Mouse (Mus musculus) telencephalon, adult 2 months (tissue): ENCODE measurements around the gene Abcg1.

ENCODE experiments used
- DNase-seq: peaks from one replicate; pipeline ENCODE4 v3.0.0-alpha.2; 2011; ENCODE audit warnings: low read depth, low spot score

Gene Abcg1

GRCm38 (mm10) chr17:31078581-31078980, 21.1 kb downstream of the Abcg1 start:
- no peak for DNase-seq

GRCm38 (mm10) chr17:31079078-31079840, 21.8 kb downstream of the Abcg1 start:
- no peak for DNase-seq

GRCm38 (mm10) chr17:31082296-31083078, 25.0 kb downstream of the Abcg1 start:
- DNase-seq: no peak

- no peak for DNase-seq
Observed at GRCm38 (mm10) chr17:31085519-31085918, 28.0 kb downstream of the Abcg1 start.

DNA sequence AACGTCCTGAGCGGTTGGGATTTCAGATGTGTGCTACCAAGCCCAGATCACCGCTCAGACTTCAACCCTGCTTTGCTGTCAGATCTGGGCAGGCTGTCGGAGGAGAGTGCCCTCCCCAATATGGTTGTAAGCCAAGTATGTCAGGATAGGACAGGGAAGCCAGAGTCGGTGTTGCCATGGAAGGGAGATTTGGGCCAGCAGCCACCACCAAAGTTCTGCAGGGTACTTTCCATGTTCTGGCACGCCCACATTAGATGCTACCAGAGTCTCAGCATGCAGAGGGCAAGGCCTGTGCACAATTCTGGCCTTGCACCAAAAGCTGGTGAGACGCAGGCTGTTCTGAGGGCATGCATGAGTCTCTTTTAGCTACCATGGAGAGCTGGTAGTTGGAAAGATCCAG, 28.7 kb downstream of the Abcg1 start:
- DNase-seq: no peak

DNA sequence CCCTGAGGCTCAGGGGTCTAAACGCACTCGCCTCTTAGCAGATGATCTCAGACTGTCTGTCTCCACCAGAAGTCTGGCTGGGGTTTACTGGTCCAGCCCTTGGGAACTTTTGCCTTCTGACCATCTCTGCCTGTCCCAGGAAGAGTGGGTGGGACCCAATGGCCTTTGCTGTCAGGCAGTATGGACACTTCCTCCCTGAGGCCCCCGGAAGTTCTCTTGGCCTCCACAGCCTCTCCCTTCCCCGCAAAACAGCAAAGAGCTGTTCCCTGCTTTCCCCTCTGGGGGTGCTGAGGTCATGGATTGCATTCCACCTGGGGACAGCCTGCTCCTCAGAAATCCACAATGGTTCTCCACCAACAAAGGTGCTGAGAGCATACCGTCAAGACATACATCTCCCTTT, 31.2 kb downstream of the Abcg1 start:
- no peak for DNase-seq

- no peak for DNase-seq
Observed at GRCm38 (mm10) chr17:31089848-31090247, 32.4 kb downstream of the Abcg1 start.

DNA sequence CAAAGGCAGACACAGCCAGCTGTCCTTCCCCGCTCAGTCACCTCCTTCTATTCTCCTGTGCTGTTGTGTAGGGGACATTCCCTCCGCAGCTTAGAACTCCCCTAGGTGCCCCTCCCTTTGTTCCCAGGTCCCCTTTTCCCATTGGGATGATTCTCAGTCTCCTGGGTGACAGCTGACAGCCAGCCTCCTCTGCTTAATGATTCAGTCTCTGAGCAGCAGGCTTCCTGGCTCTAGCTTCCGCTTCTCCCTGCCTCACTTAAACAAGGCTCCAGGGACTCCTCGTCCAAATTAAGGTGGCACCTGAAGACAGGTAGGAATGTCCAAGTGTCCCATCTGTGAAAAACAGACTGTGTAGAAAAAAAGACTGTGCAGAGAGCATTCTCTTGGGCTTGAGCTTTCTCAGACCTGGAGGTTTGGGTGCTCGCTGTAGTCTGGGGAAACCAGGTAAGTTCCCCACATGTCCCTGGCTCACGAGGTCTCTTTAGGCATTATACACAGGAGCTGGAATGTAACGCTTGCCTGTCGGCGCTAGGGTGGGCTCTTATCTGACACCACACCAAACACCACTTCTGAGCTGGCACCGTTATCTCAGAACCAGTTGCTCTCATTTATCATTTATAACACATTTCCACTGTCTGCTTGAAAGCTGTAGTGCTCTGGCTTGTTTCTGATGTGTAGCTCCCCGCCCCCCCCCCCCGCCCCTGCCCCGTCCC, 33.7 kb downstream of the Abcg1 start:
- no peak for DNase-seq

DNA sequence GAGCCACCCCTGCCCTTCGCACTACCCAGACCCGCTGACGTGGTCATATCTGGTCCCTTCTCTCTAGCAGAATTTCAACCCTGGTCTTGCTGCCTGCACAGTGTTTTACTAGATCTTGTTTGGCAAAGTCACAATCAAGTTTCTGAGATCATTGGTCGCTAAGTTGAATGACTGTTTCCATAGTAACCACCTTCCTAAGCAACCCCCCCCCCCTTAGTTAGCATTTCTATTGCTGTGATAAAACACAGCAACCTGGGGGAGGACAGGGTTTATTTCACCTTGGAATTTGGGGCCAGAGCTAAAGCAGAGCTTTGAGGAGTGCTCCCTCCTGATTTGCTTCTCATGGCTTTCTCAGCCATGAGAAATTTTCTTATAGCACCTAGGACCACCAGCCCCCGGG, 37.3 kb downstream of the Abcg1 start:
- no peak for DNase-seq

DNA sequence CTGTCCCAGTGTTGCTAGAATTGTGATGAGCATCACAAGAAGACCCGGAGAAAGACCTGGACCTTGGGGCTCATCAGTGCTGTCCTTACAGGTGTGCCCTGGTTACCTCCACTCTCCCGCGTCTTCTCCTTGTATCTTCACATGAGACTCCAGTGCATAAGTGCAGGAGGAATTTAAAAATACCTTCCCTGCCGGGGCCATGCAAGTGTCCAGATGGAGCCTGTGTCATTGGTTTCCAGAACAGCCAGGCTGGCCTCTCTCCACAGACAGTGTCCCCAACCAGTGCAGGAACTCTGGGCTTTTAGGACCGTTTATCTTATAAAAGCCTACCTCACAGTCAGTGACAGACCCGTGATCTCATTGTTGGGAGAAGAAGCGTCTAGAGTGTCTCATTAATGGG, 38.1 kb downstream of the Abcg1 start:
- no peak for DNase-seq

DNA sequence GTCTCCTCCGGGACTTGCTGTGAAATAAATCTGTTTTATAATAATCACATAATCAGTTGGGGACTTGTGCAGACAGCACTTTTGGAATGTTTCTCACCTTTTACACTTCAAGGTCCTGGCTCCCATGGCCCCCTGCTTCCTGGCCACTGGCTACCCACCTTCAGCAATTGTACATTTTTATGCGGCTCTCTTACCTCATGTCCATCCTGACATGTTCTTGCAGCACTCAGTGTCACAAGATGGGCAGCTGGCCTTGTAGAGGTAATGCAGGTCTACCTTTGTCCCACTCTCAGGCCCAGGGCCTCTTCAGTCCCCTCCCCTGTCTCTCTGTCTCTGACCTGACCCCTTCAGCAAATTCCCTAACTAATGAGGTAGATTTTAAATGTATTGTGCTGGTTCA, 39.4 kb downstream of the Abcg1 start:
- no peak for DNase-seq

DNA sequence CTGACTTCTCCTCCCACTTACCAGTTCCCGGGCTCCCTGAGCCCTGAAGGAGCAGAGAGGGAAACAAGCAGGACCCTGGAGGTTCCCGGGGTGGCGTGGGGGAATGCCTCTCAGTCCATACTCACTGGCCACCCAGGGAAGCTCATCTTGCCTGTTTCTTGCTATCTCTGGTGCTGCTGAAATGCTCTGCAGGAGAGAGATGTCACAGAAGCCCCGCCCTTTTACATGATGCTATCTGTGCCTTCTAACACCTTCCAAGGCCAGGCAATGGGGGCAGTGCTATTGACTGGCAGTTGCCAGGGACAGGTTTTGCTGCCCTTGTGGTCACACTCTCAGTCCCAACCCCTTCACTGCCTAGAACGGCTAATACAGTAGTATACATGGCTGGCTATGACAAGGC, 41.3 kb downstream of the Abcg1 start:
- DNase-seq: no peak

DNA sequence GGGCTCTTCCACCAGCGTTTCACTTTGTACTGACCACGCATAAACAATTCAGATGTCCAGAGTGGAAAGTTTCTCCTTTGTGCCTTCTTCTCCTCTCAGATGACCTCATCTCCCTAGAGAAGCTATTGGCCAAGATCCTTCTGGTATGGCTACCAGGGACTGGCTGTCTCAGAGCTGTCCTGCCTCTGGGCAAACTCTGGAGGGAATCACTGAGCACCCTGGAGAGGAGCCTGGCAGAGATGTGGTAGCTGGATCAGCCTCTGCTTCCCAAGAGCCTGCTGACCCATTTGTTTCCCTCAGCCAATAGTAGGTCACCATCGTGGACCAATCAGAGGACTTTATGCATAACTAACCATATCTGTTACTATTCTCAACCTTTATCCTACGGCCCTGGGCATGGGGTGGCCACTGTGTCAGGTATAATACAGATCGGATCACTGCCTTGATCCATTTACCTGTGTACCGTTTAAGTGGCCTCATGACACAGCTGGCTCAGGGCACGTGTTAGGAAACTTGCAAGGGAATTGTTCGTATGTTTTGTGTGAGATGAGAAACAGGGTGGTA, 45.6 kb downstream of the Abcg1 start:
- DNase-seq: no peak

DNA sequence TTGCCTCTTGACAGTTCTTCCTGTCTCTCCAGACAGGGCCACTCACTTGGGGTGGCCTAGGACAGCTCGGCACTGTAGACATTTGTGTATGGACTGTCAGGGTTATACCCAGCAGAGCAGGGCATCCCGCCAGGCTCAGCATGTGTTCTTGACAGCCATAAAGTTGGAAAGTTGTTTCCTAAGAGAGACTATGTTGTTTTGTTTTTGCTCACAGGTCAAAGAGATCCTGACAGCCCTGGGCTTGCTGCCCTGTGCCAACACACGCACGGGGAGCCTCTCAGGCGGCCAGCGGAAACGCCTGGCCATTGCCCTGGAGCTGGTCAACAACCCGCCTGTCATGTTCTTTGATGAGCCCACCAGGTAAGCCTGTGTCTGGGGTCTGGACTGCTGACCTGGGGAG, 46.3 kb downstream of the Abcg1 start:
- DNase-seq: no peak

GRCm38 (mm10) chr17:31108388-31108787, 50.9 kb downstream of the Abcg1 start:
- DNase-seq: no peak

DNA sequence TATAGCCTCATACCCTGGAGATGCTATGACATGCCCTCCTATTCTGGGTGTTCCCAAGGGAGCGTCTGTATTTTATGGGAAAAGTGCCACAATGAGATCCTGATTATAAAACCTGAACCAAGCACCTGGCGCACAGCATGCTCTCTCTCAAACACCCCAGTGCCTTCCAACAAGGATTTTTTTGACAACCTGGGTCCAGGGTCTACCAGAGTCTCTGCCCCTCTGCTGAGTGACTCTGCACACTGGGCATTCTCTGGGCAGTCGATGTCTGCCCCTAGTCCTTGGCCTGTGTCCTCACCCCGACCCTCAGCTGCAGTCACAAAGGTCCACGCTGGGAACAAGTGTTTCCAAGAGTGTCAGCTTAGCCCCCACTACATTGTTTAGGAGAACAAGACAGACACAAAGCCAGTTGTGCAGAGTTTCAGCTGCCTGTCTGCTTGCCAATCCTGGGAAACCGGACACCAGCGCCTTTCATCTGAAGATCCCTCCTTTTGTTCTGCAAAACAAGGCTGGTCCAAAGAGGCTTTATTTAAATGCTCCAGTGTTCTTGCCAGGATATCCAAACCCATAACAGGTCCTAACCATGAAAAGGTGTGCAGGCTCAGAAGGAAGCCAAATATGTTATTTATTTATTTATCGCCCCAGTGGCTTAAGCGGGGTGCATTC, 55.8 kb downstream of the Abcg1 start:
- DNase-seq: peak; percentile 43

DNA sequence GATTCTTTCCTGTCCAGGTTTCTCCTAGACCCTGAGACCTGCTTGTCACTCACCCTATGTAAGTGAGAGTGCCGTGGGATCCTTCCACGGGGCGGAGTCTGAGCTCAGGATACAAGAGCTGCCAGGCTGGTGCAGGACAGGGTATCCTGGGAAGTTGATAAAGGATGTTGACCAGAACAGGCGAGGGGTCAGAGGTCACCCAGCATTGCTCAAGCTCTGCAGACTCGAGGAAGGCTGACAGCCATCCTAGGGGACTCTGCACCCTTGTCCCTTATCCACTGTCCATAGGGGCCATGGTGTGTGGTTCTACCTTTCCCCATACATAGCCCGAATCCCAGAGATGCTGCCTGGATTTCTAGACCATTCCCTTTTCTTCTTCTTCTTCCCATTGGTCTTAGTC, 58.6 kb downstream of the Abcg1 start:
- DNase-seq: no peak

GRCm38 (mm10) chr17:31117946-31118345, 60.5 kb downstream of the Abcg1 start:
- DNase-seq: no peak

GRCm38 (mm10) chr17:31119429-31119828, 62.0 kb downstream of the Abcg1 start:
- DNase-seq: peak; percentile 42

GRCm38 (mm10) chr17:31121975-31122374, 64.5 kb downstream of the Abcg1 start:
- DNase-seq: no peak

- DNase-seq: peak; percentile 38
Observed at GRCm38 (mm10) chr17:31125548-31126266, 68.2 kb downstream of the Abcg1 start.
